Mouse (Mus musculus) embryonic facial prominence, embryonic 15.5 days (tissue): ENCODE data around the gene Insig2. TPM values are rescaled to one million over a fixed set of nuclear protein-coding genes. Genes with fewer than 3 reads are reported as not detected.

Source experiments
- ATAC-seq: fragments of 200-750 bp; cut with Nextera tagmentation; 2 replicates; pipeline ENCODE4 v1.8.0; 2017; ENCODE audit warnings: low read depth, moderate TSS enrichment; ENCODE audit not compliant: insufficient number of reproducible peaks, low FRiP score, low TSS enrichment
- H3K27ac ChIP-seq: fragments of 300-500 bp; sonication (generic); replicated peaks from 2 replicates; pipeline ENCODE4 v1.5.1; 2015; ENCODE audit warnings: mild to moderate bottlenecking, inconsistent platforms
- H3K27me3 ChIP-seq: fragments of 300-500 bp; sonication (generic); 2 replicates; pipeline ENCODE4 v1.6.1; 2015; ENCODE audit warnings: inconsistent platforms
- H3K36me3 ChIP-seq: fragments of 300-500 bp; sonication (generic); 2 replicates; pipeline ENCODE4 v1.6.1; 2015; ENCODE audit warnings: mild to moderate bottlenecking, inconsistent platforms
- H3K4me1 ChIP-seq: fragments of 300-500 bp; sonication (generic); 2 replicates; pipeline ENCODE4 v1.6.1; 2015; ENCODE audit warnings: inconsistent platforms
- H3K4me2 ChIP-seq: fragments of 300-500 bp; sonication (generic); replicated peaks from 2 replicates; pipeline ENCODE4 v1.6.1; 2015; ENCODE audit warnings: mild to moderate bottlenecking, inconsistent platforms
- H3K4me3 ChIP-seq: fragments of 300-500 bp; sonication (generic); replicated peaks from 2 replicates; pipeline ENCODE4 v1.5.1; 2015; ENCODE audit warnings: mild to moderate bottlenecking, inconsistent platforms
- H3K9ac ChIP-seq: fragments of 300-500 bp; sonication (generic); 2 replicates; pipeline ENCODE4 v1.6.1; 2015; ENCODE audit warnings: inconsistent platforms
- H3K9me3 ChIP-seq: fragments of 300-500 bp; sonication (generic); replicated peaks from 2 replicates; pipeline ENCODE4 v1.6.1; 2016; ENCODE audit warnings: inconsistent platforms
- WGBS: fragments of 180-500 bp; shearing (Covaris S2); methylation state at CpG from one replicate; pipeline ENCODE4 v1.1.7; 2015; 5-methylcytosine and 5-hydroxymethylcytosine counted together
- polyA plus RNA-seq: library from polyadenylated mRNA; unstranded; fragments of >200 nt; fragmentation: Nextera tagmentation; extraction: Ambion mirVana; gene quantifications from 2 replicates; pipeline ENCODE4 v1.2.1, GENCODE M21; 2015

The Insig2 gene
- polyA plus RNA-seq, 1 experiment from 2014 or later, result 44.9 TPM

DNA sequence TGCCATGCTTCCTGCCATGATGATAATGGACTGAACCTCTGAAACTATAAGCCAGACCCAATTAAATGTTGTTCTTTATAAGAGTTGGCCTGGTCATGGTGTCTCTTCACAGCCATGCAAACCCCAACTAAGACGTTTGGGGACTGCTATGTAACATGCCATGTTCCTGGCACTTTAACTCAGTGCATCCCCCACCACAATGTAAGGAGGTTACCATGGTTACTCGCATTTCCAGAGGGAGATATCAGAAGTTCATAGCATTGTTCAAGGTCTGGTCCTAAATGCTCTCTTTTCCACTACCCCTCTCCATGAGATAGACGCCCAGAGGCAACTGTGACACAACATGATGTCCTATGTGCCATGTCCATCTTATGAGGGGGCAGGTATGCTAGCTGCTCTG, 54.0 kb downstream of the Insig2 start:
- no peak for ATAC-seq
- H3K27me3 ChIP-seq, result no peaks in the 10 kb centered on the region
- no peaks in the 10 kb centered on the region for H3K4me1 ChIP-seq
- H3K36me3 ChIP-seq, result no peaks in the 10 kb centered on the region
- no peak overlapping the region for H3K27ac ChIP-seq
- no peak overlapping the region for H3K4me3 ChIP-seq
- no peak overlapping the region for H3K4me2 ChIP-seq
- 70% methylated on average over 3 of the region's 3 CpGs for WGBS
- no peaks in the 10 kb centered on the region for H3K9me3 ChIP-seq
- H3K9ac ChIP-seq, result no peak overlapping the region

DNA sequence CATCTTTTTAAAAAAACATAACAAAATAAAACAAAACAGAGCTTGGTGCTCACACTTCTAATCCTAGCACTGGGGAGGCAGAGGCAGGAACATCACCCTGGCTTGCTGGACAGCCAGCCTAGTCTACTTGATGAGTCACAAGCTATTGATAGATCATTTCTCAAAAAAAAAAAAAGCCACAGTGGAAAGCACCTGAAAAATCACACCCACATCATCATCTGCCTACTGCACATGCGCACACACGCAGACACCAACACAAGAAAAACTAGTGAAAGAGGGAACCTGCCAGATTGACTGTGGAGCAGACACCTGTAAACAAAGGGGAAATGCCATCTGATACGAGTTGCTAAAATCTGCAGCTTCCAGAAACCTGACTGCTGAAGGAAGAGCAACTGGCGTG, 54.9 kb downstream of the Insig2 start:
- H3K36me3 ChIP-seq, result no peaks in the 10 kb centered on the region
- H3K9me3 ChIP-seq, result no peaks in the 10 kb centered on the region
- H3K4me2 ChIP-seq, result no peak overlapping the region
- no peak overlapping the region for H3K27ac ChIP-seq
- H3K4me1 ChIP-seq, result no peaks in the 10 kb centered on the region
- H3K4me3 ChIP-seq, result no peak overlapping the region
- no peaks in the 10 kb centered on the region for H3K27me3 ChIP-seq
- H3K9ac ChIP-seq, result no peak overlapping the region
- WGBS, result 82% methylated on average over 4 of the region's 4 CpGs
- no peak for ATAC-seq

DNA sequence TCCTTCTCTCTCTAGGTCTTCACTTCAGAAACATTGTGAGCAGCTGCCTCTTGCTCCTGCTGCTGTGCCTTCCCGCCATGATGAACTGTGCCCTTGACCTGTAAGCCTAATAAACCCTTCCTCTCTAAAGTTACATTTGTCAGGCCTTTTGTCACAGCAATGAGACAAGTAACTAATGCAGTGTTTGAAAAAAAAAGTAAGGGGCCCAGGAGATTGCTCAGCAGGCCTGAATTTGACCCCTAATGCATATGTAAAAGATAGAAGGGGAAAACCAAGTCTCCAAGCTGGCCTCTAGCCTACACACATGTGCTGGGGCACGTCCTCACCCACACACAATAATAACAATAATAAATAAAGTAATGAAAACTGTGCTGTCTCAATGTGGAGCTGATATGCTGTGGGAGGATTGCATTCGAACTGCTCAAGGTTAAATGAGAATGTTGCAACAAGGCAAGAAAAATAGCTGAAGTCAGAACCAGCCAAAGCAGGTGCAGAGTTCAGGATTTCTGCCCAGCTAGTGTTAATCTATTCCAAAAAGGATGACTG, 56.4 kb downstream of the Insig2 start:
- Histone ChIP-seq H3K36me3 (no peaks in the 10 kb centered on the region), H3K9me3 (no peaks in the 10 kb centered on the region), H3K27ac (no peak overlapping the region), H3K9ac (no peak overlapping the region), H3K4me3 (no peak overlapping the region), H3K4me2 (no peak overlapping the region), H3K27me3 (no peaks in the 10 kb centered on the region), H3K4me1 (no peaks in the 10 kb centered on the region)
- ATAC-seq, result no peak
- WGBS, result 66% methylated on average over 3 of the region's 3 CpGs

DNA sequence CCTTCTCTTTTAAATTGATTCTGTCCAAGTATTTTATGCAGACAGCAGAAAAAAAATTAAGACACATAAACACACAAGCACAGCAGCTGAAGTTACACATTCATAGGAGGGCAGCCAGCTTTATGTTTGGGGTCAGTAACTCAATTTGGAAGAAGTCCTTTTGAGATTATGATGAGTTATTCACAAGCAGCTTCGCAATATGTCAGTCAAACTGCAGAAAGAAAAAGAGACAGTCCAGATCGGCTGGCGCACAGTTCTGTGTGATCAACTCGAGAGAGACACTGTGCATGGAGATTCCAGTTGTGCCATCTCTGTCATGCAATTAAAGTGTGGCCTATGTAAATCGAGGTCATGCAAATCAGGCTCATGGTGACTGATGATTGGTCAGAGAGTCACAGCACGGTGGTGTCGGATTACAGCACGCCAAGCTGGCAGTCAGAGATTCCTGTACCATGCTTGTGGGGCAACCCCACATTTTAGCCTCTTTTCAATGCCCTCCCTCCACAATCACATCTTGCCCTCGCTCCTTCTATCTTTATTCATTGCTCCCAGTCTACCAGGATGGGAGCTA, 72.1 kb downstream of the Insig2 start:
- Histone ChIP-seq H3K36me3 (no peaks in the 10 kb centered on the region), H3K4me3 (no peak overlapping the region), H3K9me3 (no peaks in the 10 kb centered on the region), H3K27ac (no peak overlapping the region), H3K4me1 (no peaks in the 10 kb centered on the region), H3K27me3 (no peaks in the 10 kb centered on the region), H3K4me2 (no peak overlapping the region), H3K9ac (no peak overlapping the region)
- no peak for ATAC-seq
- whole genome bisulfite sequencing, result 61% methylated on average over 9 of the region's 9 CpGs

Other genes starting within 250 kb of the Insig2 start
- gene Ccdc93, start 98.5 kb upstream of the Insig2 start, polyA plus RNA-seq, result 11.9 and 12.3 TPM in 2 replicates
- 0.33 and 0.43 TPM in 2 replicates for gene Htr5b, start 195.9 kb upstream of the Insig2 start, polyA plus RNA-seq
- gene Ddx18, start 235.4 kb upstream of the Insig2 start, polyA plus RNA-seq, result 53.9 and 61.4 TPM in 2 replicates